Mouse (Mus musculus): Measurements from ENCODE around the gene Astn2. TPM values are rescaled to one million over a fixed set of nuclear protein-coding genes. Genes with fewer than 3 reads are reported as not detected.

The Astn2 gene
- polyA plus RNA-seq, 1 experiment from 2014 or later = 0.55 TPM

GRCm38 (mm10) chr4:65373841-65374240 is 1030.6 kb downstream of the Astn2 start:
- Histone ChIP-seq H3K4me3 (replicated peaks) (no peak overlapping the region), H3K36me3 (no peaks in the 10 kb centered on the region), H3K9ac (no peak overlapping the region), H3K4me1 (replicated peaks) (no peaks in the 10 kb centered on the region), H3K27ac (no peak overlapping the region), H3K4me2 (replicated peaks) (no peak overlapping the region), H3K27me3 (replicated peaks) (no peaks in the 10 kb centered on the region), H3K9me3 (no peaks in the 10 kb centered on the region)
- ATAC-seq = no peak
- WGBS = 30% methylated on average over 1 of the region's 1 CpGs

- 89% methylated on average over 3 of the region's 3 CpGs for WGBS
- H3K9ac ChIP-seq = no peak overlapping the region
- H3K4me1 ChIP-seq (replicated peaks) = no peaks in the 10 kb centered on the region
- no peaks in the 10 kb centered on the region for H3K9me3 ChIP-seq
- H3K4me3 ChIP-seq (replicated peaks) = no peak overlapping the region
- H3K27me3 ChIP-seq (replicated peaks) = no peaks in the 10 kb centered on the region
- H3K4me2 ChIP-seq (replicated peaks) = no peak overlapping the region
- ATAC-seq = no peak
- H3K36me3 ChIP-seq = no peaks in the 10 kb centered on the region
- no peak overlapping the region for H3K27ac ChIP-seq
These were observed 1031.7 kb downstream of the Astn2 start for GRCm38 (mm10) chr4:65372731-65373130.

GRCm38 (mm10) chr4:65367135-65367534 is 1037.3 kb downstream of the Astn2 start:
- Histone ChIP-seq H3K4me1 (replicated peaks) (no peaks in the 10 kb centered on the region), H3K4me3 (replicated peaks) (no peak overlapping the region), H3K4me2 (replicated peaks) (no peak overlapping the region), H3K27ac (no peak overlapping the region), H3K36me3 (no peaks in the 10 kb centered on the region), H3K9me3 (no peaks in the 10 kb centered on the region), H3K9ac (no peak overlapping the region), H3K27me3 (replicated peaks) (no peaks in the 10 kb centered on the region)
- no peak for ATAC-seq

- Histone ChIP-seq H3K36me3 (no peaks in the 10 kb centered on the region), H3K4me1 (replicated peaks) (no peaks in the 10 kb centered on the region), H3K4me2 (replicated peaks) (no peak overlapping the region), H3K9ac (no peak overlapping the region), H3K27ac (no peak overlapping the region), H3K27me3 (replicated peaks) (no peaks in the 10 kb centered on the region), H3K4me3 (replicated peaks) (no peak overlapping the region), H3K9me3 (no peaks in the 10 kb centered on the region)
- WGBS = 70% methylated on average over 4 of the region's 4 CpGs
- no peak for ATAC-seq
These were observed 1049.8 kb downstream of the Astn2 start for GRCm38 (mm10) chr4:65354580-65354979.

- no peaks in the 10 kb centered on the region for H3K9me3 ChIP-seq
- no peaks in the 10 kb centered on the region for H3K4me1 ChIP-seq (replicated peaks)
- 67% methylated on average over 7 of the region's 7 CpGs for WGBS
- H3K27me3 ChIP-seq (replicated peaks) = no peaks in the 10 kb centered on the region
- H3K4me2 ChIP-seq (replicated peaks) = no peak overlapping the region
- no peak overlapping the region for H3K27ac ChIP-seq
- H3K4me3 ChIP-seq (replicated peaks) = no peak overlapping the region
- ATAC-seq = no peak
- no peaks in the 10 kb centered on the region for H3K36me3 ChIP-seq
- H3K9ac ChIP-seq = no peak overlapping the region
These were observed 1053.9 kb downstream of the Astn2 start for GRCm38 (mm10) chr4:65350521-65350920.

GRCm38 (mm10) chr4:65341766-65342165 is 1062.6 kb downstream of the Astn2 start:
- Histone ChIP-seq H3K36me3 (no peaks in the 10 kb centered on the region), H3K4me2 (replicated peaks) (no peak overlapping the region), H3K4me1 (replicated peaks) (no peaks in the 10 kb centered on the region), H3K27ac (no peak overlapping the region), H3K27me3 (replicated peaks) (no peaks in the 10 kb centered on the region), H3K9ac (no peak overlapping the region), H3K9me3 (no peaks in the 10 kb centered on the region), H3K4me3 (replicated peaks) (no peak overlapping the region)
- 86% methylated on average over 3 of the region's 3 CpGs for WGBS
- ATAC-seq = no peak

GRCm38 (mm10) chr4:65333718-65334117 is 1070.7 kb downstream of the Astn2 start:
- H3K9me3 ChIP-seq = no peaks in the 10 kb centered on the region
- no peak for ATAC-seq
- no peaks in the 10 kb centered on the region for H3K27me3 ChIP-seq (replicated peaks)
- no peaks in the 10 kb centered on the region for H3K4me1 ChIP-seq (replicated peaks)
- H3K4me3 ChIP-seq (replicated peaks) = no peak overlapping the region
- 47% methylated on average over 1 of the region's 1 CpGs for WGBS
- no peaks in the 10 kb centered on the region for H3K36me3 ChIP-seq
- no peak overlapping the region for H3K4me2 ChIP-seq (replicated peaks)
- H3K9ac ChIP-seq = no peak overlapping the region
- no peak overlapping the region for H3K27ac ChIP-seq

All from intestine, embryonic 15.5 days (tissue).